Mouse (Mus musculus) Patski (cell line): ENCODE data around the gene Tctex1d2. TPM values are rescaled to one million over a fixed set of nuclear protein-coding genes. Genes with fewer than 3 reads are reported as not detected.
A peak's percentile ranks its signal among the peaks of the same experiment; 100 is the strongest.

ENCODE experiments used
- ATAC-seq: fragments of 100-300 bp; one replicate; pipeline ENCODE4 v1.8.0; 2021
- CTCF ChIA-PET: fragments of 350-600 bp; sonication (Branson Sonifier 250); formaldehyde crosslinking; loops from one replicate; lab custom pipeline; 2022; ENCODE audit warnings: inconsistent platforms; lab: Charles Lee
- POLR2A ChIA-PET: fragments of 350-600 bp; sonication (Branson Sonifier 250); formaldehyde crosslinking; loops from one replicate; lab custom pipeline; 2022; ENCODE audit warnings: antibody characterized with exemption, inconsistent platforms; lab: Charles Lee
- DNase-seq: peaks from one replicate; pipeline ENCODE4 v3.0.0-alpha.2; 2011; ENCODE audit warnings: low read depth, low spot score
- H3K27me3 ChIP-seq: fragments of 371-371 bp; one replicate; pipeline ENCODE4 v1.5.1; 2021
- CTCF ChIP-seq: fragments of 100-300 bp; IDR thresholded peaks from one replicate; pipeline ENCODE4 v1.5.1; 2021
- in situ Hi-C: fragments of 300-500 bp; cut with MboI; formaldehyde crosslinking; loops from 3 replicates; pipeline ENCODE4 v1.11.1; 2018; ENCODE audit warnings: low pct_unique_long_range_greater_than_20kb, mixed read lengths
- polyA plus RNA-seq: library from polyadenylated mRNA; unstranded; gene quantifications from one replicate; pipeline ENCODE4 v1.2.3, GENCODE M21; 2021

Gene Tctex1d2
- polyA plus RNA-seq, 1 experiment from 2014 or later, result 54.5 TPM

GRCm38 (mm10) chr16:32449665-32450064 is 30.2 kb downstream of the Tctex1d2 start:
- CTCF ChIA-PET, result no interaction called here
- POLR2A ChIA-PET, result interaction anchor here (0.7 kb wide), 1 partner anchor 427 kb away, joined by 3 read pairs; no protein-coding TSS in a partner anchor
- no peaks in the 10 kb centered on the region for H3K27me3 ChIP-seq
- ATAC-seq (no peak), DNase-seq (no peak)
- in situ Hi-C loops, result loop anchor here (25.0 kb wide), 2 partner anchors 187 to 337 kb away; partner anchors contain the start of gene Smco1
- no peak for TF ChIP-seq CTCF

DNA sequence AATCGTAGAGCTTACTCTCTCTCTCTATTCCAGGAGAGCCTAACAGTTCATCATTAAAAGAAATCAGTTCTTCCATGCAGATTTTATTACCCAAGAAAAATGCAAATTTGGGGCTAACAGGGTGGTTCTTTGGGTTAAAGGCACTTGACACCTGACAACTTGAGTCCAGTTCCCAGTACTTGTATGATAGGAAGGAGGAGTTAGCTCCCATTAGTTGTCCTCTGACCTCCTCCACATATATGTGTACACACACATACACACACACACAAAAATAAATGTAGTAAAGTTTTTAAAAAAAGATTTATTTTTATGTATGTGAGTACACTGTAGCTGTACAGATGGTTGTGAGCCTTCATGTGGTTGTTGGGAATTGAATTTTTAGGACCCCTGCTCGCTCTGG is 30.6 kb downstream of the Tctex1d2 start:
- CTCF ChIA-PET, result no interaction called here
- DNase-seq (no peak), ATAC-seq (no peak)
- no peak for TF ChIP-seq CTCF
- POLR2A ChIA-PET, result no interaction called here
- H3K27me3 ChIP-seq, result no peaks in the 10 kb centered on the region
- in situ Hi-C loops, result loop anchor here (25.0 kb wide), 2 partner anchors 188 to 338 kb away; partner anchors contain the start of gene Smco1

DNA sequence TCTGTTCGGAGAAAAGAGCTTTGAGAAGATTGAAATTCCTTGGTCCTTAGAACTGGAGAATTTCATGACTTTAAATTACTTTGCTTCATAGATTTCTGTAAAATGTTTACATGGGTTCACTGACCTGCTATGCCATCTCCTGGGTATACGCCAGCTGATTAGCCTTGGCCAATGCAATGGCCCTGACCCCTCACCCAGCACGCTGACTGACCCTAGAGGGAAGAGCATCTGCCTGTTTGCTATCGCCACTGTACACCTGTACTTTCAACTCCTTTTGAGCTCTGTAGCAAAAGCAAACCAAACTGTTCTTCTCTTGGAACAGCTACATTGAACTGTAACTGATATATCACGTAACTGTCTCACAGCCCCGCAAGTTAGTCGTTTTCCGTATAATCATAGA is 33.6 kb downstream of the Tctex1d2 start:
- in situ Hi-C loops, result loop anchor here (25.0 kb wide), 2 partner anchors 191 to 341 kb away; partner anchors contain the start of gene Smco1
- ChIA-PET POLR2A (interaction anchor here (0.6 kb wide), 1 partner anchor 1090 kb away, joined by 3 read pairs; no protein-coding TSS in a partner anchor), CTCF (no interaction called here)
- DNase-seq, result no peak
- H3K27me3 ChIP-seq, result no peaks in the 10 kb centered on the region
- ATAC-seq, result no peak
- TF ChIP-seq CTCF, result no peak

DNA sequence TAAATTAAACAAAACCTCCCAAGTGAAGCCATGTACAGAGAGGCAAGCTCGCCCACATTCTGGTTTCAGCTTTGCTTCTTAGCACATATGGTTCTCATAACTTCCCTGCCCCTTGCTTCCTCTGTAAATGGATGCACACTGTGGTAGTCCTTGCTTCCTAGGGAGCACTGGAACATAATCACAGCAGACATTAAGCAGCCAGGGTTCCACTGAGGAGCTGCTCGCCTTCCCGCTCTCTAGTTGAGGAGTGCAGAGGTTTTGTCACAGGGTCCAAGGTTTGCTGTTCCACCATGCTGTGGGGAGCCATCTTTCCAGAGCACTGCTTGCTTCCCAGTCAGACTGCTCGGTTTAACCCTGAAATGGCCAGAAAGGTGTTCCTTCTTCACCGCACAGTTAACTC is 35.1 kb downstream of the Tctex1d2 start:
- H3K27me3 ChIP-seq, result no peaks in the 10 kb centered on the region
- ChIA-PET CTCF (interaction anchor here (0.8 to 0.9 kb wide), 2 partner anchors 12 to 22 kb away, joined by 3 read pairs; no protein-coding TSS in a partner anchor), POLR2A (no interaction called here)
- DNase-seq (no peak), ATAC-seq (no peak)
- no peak for TF ChIP-seq CTCF
- in situ Hi-C loops, result loop anchor here (5.0 to 25.0 kb wide), 3 partner anchors 77 to 342 kb away; partner anchors contain the start of gene Smco1

DNA sequence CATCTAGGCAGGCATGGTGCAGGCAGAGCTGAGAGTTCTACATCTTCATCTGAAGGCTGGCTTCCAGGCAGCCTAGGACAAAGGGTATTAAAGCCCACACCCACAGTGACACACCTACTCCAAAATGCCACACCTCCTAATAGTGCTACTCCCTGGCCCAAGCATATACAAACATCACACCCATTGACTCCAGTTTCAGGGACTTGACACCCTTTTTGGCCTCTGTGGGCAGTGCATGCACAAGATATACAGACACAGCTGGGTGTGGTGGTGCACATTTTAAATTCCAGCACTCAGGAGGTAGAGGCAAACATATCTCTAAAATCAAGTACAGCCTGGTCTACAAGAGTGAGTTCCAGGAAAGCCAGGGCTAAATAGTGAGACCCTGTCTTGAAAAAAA is 36.6 kb downstream of the Tctex1d2 start:
- POLR2A ChIA-PET, result no interaction called here
- in situ Hi-C loops, result loop anchor here (5.0 to 25.0 kb wide), 3 partner anchors 79 to 344 kb away; partner anchors contain the start of gene Smco1
- DNase-seq, result no peak

DNA sequence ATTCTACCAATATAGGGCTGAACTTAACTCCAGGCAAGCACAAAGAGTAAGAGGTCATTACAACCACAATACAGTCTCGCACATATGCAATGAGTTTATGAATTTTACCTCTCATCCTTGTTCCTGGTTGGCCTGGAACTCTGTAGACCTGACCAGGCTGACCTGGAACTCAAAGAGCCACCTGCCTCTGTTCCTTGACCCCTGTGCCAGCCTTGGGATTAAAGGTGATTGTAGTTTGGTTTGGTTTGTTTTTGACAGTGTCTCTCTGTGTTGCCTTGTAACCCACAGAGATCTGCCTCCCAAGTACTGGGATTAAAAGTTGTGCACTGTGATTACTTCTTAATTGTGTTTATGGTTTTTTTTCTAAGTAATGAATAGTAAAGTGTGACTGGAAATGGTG is 37.3 kb downstream of the Tctex1d2 start:
- no peak for DNase-seq
- no peak for ATAC-seq
- no peaks in the 10 kb centered on the region for H3K27me3 ChIP-seq
- CTCF ChIA-PET, result no interaction called here
- no peak for TF ChIP-seq CTCF
- POLR2A ChIA-PET, result no interaction called here
- in situ Hi-C loops, result loop anchor here (5.0 to 25.0 kb wide), 3 partner anchors 79 to 344 kb away; partner anchors contain the start of gene Smco1

More for the DNA sequence above, 36.6 kb downstream of the Tctex1d2 start:
- ATAC-seq, result no peak
- no peak for TF ChIP-seq CTCF
- CTCF ChIA-PET, result no interaction called here
- H3K27me3 ChIP-seq, result no peaks in the 10 kb centered on the region

- ChIA-PET POLR2A (interaction anchor here (0.5 to 0.9 kb wide), 2 partner anchors 8 to 25 kb away, joined by 3 read pairs; no protein-coding TSS in a partner anchor), CTCF (no interaction called here)
- ATAC-seq, result no peak
- in situ Hi-C loops, result loop anchor here (5.0 to 25.0 kb wide), 3 partner anchors 80 to 345 kb away; partner anchors contain the start of gene Smco1
- TF ChIP-seq CTCF, result peak; percentile 71
- no peak for DNase-seq
- H3K27me3 ChIP-seq, result no peaks in the 10 kb centered on the region
Measured at GRCm38 (mm10) chr16:32457589-32458386, 38.3 kb downstream of the Tctex1d2 start.

GRCm38 (mm10) chr16:32460518-32460917 is 41.0 kb downstream of the Tctex1d2 start:
- in situ Hi-C loops, result loop anchor here (25.0 kb wide), 2 partner anchors 198 to 348 kb away; partner anchors contain the start of gene Smco1
- TF ChIP-seq CTCF, result peak; percentile 18
- ChIA-PET POLR2A (no interaction called here), CTCF (no interaction called here)
- ATAC-seq (no peak), DNase-seq (no peak)
- H3K27me3 ChIP-seq, result no peaks in the 10 kb centered on the region

DNA sequence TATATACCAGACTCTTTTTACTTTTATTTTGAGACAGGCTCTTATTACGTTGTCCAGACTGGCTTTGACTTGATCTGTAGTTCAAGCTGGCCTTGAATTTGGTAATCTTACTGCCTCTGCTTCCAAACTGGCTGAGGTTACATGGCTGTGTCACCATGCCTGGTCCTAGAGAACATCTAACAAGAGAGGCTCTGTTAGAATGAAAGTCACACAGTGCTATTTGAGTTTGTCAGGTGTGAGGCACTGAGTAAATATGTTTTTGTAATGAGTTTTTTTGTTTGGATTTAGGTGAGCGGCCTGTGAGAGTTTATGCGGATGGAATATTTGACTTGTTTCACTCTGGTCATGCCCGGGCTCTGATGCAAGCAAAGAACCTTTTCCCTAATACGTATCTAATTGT is 42.2 kb downstream of the Tctex1d2 start:
- ChIA-PET CTCF (no interaction called here), POLR2A (no interaction called here)
- TF ChIP-seq CTCF, result no peak
- ATAC-seq (no peak), DNase-seq (no peak)
- H3K27me3 ChIP-seq, result no peaks in the 10 kb centered on the region
- in situ Hi-C loops, result loop anchor here (25.0 kb wide), 2 partner anchors 199 to 349 kb away; partner anchors contain the start of gene Smco1

DNA sequence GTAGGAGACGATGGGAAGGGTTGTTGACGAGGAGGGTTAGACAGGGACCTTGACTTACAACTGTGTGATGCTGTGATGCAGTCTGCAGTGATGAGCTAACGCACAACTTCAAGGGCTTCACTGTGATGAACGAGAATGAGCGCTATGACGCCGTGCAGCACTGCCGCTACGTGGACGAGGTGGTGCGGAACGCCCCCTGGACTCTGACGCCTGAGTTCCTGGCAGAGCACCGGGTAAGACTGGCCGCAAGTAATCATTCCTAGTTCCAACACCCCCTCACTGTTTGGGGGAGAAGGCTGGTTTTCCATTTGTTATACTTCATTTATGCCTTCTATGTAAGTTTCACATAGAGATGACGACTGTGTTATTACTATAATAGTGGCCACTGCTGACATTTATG is 43.4 kb downstream of the Tctex1d2 start:
- no peaks in the 10 kb centered on the region for H3K27me3 ChIP-seq
- in situ Hi-C loops, result loop anchor here (25.0 kb wide), 2 partner anchors 201 to 351 kb away; partner anchors contain the start of gene Smco1
- ChIA-PET CTCF (interaction anchor here (1.1 kb wide), 1 partner anchor 100 kb away, joined by 3 read pairs; no protein-coding TSS in a partner anchor), POLR2A (no interaction called here)
- TF ChIP-seq CTCF, result no peak
- no peak for DNase-seq
- ATAC-seq, result no peak
